Mouse (Mus musculus) macrophage (primary cell): Measurements from ENCODE around the gene Acox1. TPM values are rescaled to one million over a fixed set of nuclear protein-coding genes. Genes with fewer than 3 reads are reported as not detected.

Experiments used
- H3K27ac ChIP-seq: fragments of 350-480 bp; formaldehyde crosslinking; 2 replicates; pipeline ENCODE4 v1.9.0; 2021
- H3K36me3 ChIP-seq: fragments of 350-480 bp; formaldehyde crosslinking; 2 replicates; pipeline ENCODE4 v1.9.0; 2021; ENCODE audit errors: inconsistent target
- H3K4me3 ChIP-seq: fragments of 350-480 bp; formaldehyde crosslinking; 2 replicates; pipeline ENCODE4 v1.9.0; 2021; ENCODE audit errors: inconsistent target
- H3K79me2 ChIP-seq: fragments of 350-480 bp; formaldehyde crosslinking; 2 replicates; pipeline ENCODE4 v1.9.0; 2021; ENCODE audit errors: inconsistent target
- WGBS: methylation state at CpG from one replicate; pipeline ENCODE4 v1.1.7; 2026; ENCODE audit warnings: inconsistent platforms; ENCODE audit not compliant: missing documents; 5-methylcytosine and 5-hydroxymethylcytosine counted together
- polyA plus RNA-seq: library from polyadenylated mRNA; stranded (reverse); fragments of 250-400 nt; gene quantifications from 3 replicates; pipeline ENCODE4 v1.2.4, GENCODE M21; 2018; ENCODE audit warnings: inconsistent platforms
- total RNA-seq, 78 experiments: library from RNA; depleted of rRNA; stranded (reverse); fragments of 250-400 nt; gene quantifications; 1 replicate in 9 of 78; 2 replicates in 24 of 78; 3 replicates in 43 of 78; 4 replicates in 2 of 78; pipeline ENCODE4 v1.2.4; 2018; ENCODE audit warnings: inconsistent platforms in 56 of 78

Gene Acox1
- 100 to 1,000 TPM in 11 of 26 experiments, 10 to 100 TPM in 15; 32.6 to 173 (median 86.2) TPM for total RNA-seq (2018; cell fraction: chromatin; rRNA removed)
- total RNA-seq (2018; cell fraction: cytosol; rRNA removed) = 10 to 100 TPM; 31.0 to 72.0 (median 46.1) TPM
- total RNA-seq (2018; cell fraction: nucleus; rRNA removed) = 100 to 1,000 TPM in 2 of 26 experiments, 10 to 100 TPM in 24; 27.2 to 113 (median 54.2) TPM
- 52.6 to 66.6 TPM (median 52.9 TPM) in 3 replicates for polyA plus RNA-seq

DNA sequence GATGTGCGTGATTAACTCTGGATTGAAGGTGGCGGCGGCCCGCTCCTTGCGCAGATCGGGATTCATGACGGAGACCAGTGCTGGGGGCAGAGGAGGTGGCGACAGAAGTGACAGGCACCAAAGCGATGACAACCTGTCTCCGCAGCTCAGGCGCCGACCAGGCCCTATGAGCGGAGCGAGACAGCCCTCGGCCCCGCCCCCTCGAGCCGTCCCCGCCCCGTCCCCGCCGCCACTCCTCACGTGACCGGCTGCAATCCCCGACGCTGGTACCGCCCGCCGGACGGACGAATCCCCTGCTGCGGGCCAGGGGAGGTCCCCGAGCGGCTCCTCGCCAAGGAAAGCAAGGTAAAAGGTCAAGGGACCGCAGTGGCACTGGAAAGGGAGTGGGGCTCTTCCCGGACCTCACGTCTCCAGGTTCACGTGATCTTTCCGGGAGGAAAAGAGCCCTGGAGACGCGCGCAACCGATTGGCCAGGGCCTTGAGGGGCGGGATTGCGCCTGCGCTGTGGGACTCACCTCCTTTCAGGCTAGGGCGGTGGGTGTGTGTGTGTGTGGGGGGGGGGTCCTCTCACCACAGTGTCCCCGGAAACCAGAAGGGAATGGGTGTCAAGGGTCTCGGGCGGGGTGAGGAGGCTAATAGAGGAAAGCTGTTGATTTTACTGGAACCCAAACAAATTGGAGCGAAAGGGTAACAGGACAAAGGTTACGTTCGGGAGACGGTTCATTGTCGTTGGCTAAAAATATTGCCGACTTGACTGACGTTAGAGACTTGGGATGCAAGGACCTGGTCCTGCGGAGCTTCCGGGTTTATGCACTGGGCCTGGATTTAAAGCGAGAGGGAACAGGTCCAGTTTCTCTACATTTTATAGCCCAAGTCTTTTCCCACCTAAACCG, at the start of gene Acox1, which contains the start of gene Ten1:
Gene Acox1 (minus strand): TSS at position 407 of the 893 bp plus-strand sequence.
Gene Ten1 (plus strand): TSS at position 217 of the 893 bp plus-strand sequence.
- 1% methylated on average over 40 of the region's 62 CpGs for WGBS
- peak within 1 kb of the TSS; percentile 91 for H3K27ac ChIP-seq
- 0 out of 2 replicates have a peak, but pooled peaks cover 6% of the 10 kb centered on the region for H3K36me3 ChIP-seq
- H3K79me2 ChIP-seq = peaks cover 66% of the 10 kb centered on the region
- H3K4me3 ChIP-seq = peak within 1 kb of the TSS; percentile 95

DNA sequence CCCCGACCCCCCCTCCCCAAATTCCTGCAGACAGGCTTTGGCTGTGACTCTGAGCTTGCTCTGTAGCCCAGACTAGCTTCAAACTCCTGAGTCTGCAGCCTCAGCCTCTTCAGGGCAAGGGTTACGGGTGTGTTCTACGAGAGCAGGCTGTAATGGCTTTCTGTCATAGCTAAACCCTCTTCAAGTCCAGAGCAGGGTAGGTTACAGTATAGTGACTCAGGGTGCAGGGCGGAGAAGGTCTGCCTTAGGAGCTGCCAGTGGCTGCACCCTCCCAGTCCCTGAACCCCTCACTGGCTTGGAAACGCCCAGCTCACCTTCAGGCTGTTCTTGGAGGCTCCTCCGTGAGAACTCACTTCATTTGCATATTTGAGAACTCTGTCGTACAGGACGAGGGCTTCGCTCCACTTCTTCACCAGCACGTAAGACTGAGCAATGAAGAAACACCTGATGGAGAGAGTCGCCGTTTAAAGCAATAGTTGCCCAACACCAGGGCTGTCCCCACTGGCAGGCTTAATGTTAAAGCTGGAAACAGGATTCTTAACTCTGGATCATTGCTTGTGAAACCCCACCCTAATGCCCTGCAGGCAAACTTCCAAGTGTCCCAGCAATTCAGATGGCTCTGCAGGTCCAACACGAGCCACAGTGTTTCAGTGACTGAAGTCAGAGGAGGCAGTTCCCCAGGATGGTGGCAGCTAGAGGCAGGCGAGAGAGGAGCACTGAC, 48.8 kb upstream of the Acox1 start:
- H3K79me2 ChIP-seq = no peaks in the 10 kb centered on the region
- WGBS = 89% methylated on average over 14 of the region's 14 CpGs
- peaks cover 79% of the 10 kb centered on the region for H3K36me3 ChIP-seq
- H3K4me3 ChIP-seq = no peak overlapping the region
- H3K27ac ChIP-seq = no peak overlapping the region

DNA sequence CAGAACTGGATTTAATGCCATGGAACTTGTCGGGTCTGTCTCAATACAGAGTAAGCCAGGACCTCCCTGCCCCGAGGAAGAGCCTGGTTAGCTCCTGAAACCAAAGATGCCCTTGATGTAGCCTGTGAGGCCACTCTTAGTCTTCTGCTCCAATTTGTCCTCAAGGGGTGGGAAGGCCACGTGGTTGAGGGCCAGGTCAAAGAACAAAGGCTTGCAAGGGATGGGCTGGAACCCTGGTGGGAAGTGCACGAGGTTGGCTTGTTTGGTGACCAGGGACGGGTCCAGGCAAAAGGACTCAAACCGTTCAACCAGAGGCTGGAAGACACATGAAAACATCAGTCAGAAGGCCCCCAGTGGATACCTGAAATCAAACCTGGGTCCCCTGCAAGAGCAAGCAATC, 46.8 kb upstream of the Acox1 start:
- Histone ChIP-seq H3K79me2 (no peaks in the 10 kb centered on the region), H3K27ac (no peak overlapping the region), H3K4me3 (no peak overlapping the region), H3K36me3 (peaks cover 58% of the 10 kb centered on the region)
- 93% methylated on average over 6 of the region's 6 CpGs for WGBS

DNA sequence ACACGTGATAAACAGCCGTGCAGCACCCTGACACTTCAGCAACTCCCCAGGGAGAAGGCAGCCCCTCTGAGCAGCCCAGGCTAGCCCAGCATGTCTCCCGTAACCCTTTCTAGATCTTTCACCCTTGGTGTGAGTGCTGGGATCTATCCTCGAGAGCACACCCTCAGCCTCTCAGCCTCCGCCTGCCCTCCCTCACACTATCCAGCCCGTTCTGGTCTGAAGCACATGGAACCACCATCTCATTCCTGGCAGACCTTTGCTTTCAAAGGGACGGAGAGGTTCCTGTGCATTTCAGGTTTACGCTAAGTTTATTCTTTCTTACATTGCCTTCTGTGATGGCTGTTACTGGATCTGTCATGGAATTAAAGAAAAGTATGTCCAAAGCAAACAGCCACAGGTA, 45.7 kb upstream of the Acox1 start:
- peaks cover 48% of the 10 kb centered on the region for H3K36me3 ChIP-seq
- no peak overlapping the region for H3K4me3 ChIP-seq
- 92% methylated on average over 8 of the region's 8 CpGs for WGBS
- H3K27ac ChIP-seq = no peak overlapping the region
- H3K79me2 ChIP-seq = no peaks in the 10 kb centered on the region

DNA sequence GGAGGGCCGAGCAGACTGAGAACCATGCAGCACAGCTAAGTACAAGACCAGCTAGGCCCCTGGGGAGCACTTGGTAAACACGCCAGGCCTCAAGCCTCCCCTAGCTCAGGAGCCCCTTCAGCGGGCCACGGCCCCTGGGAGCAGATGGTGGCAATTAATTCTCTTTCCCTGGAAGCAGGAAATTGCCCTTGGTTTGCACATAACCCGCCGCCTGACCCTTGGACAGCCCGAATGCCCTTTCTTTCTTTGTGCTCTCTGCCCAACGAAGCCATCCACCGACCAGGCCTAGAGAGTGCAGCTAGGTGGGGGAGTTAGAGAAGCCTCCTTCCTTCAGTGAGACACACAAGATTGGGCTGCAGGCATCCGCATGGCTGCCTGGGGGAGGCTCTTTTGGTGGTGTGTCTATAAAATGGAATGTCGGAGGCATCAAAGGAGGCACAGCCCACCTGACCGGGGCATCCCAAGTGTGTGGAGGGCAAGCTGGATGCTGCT, 42.9 kb upstream of the Acox1 start:
- Histone ChIP-seq H3K4me3 (no peak overlapping the region), H3K79me2 (no peaks in the 10 kb centered on the region), H3K27ac (no peak overlapping the region), H3K36me3 (peaks cover 21% of the 10 kb centered on the region)
- 90% methylated on average over 12 of the region's 12 CpGs for WGBS

DNA sequence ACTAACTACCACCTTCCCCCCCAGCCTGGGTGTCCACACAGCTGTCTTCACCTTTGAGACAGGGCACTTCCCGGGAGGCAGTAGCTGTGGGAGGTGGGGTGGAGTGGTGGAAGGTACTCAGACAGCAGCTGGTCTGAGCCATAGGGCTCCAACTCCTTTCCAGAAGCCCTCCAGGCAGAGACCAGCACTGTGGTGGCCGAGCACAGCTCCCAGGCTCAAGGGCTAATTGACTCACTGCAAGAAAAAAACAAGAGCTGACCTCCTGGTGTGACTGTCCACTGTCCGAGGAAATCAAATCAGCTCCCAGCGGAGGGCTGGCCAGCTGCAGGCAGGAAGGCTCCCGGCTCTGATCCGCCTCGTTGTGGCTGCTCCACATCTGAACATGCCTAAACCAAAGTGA, 41.0 kb upstream of the Acox1 start:
- H3K79me2 ChIP-seq = no peaks in the 10 kb centered on the region
- peaks cover under 1% of the 10 kb centered on the region for H3K36me3 ChIP-seq
- WGBS = 89% methylated on average over 7 of the region's 7 CpGs
- no peak overlapping the region for H3K4me3 ChIP-seq
- H3K27ac ChIP-seq = no peak overlapping the region

DNA sequence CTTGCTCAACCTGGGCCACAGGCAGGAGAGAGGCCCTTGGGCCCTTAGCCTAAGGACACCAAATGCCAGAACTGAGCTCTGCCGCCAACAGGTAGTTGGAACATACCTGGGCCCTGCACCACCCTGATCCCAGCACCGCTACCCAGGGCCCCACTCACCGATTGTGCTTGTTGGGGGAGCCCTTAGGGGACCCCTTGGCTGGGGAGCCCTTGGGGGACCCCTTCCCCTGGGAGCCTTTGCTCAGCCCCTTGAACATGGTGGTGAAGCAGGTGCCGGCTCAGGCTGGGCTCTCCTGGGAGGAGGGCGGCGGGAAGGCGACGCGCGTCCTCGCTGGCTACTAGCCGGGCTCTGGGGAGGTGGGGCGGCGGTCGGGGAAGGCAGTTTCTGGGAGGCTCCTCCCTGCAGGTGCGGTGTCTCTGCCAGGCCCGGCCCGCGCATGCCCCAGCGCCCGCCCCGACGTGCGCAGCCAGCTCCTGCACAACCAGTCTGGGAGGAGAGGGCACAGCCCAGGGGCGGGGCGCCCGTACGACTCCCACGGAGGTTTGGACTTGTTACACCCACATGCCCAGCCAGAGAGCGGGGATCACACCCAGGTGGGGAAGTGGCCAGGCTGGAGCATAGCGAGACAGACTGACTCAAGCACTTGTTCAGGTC, 39.0 kb upstream of the Acox1 start, which contains the start of gene Evpl:
Gene Evpl (minus strand): TSS at position 336 of the 654 bp plus-strand sequence.
- 26% methylated on average over 20 of the region's 31 CpGs for WGBS
- H3K4me3 ChIP-seq = no peak within 1 kb of the TSS

DNA sequence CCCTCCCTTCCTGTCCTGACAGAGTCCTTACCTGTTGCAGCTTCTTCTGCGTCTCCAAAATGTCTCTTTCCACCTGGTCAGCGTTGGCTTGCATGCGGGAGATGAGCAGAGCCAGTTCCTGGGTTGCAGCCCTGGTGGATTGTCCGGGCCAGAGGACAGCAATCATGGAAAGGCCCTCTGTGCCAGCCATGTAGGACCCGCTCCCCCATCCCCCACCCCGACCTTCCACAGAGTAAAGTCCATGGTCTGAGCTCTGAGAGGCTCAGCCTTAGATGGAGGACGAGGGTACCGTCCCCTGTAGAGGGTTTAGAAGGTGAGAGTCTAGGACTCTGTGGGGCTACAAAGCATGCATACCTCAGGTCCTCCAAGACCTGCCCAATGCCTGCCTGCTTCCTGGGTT, 36.1 kb upstream of the Acox1 start:
- H3K4me3 ChIP-seq = no peak overlapping the region
- H3K79me2 ChIP-seq = no peaks in the 10 kb centered on the region
- H3K36me3 ChIP-seq = no peaks in the 10 kb centered on the region
- no peak overlapping the region for H3K27ac ChIP-seq
- WGBS = 96% methylated on average over 8 of the region's 8 CpGs

More for the DNA sequence above, 39.0 kb upstream of the Acox1 start, which contains the start of gene Evpl:
- H3K79me2 ChIP-seq = no peaks in the 10 kb centered on the region
- no peak within 1 kb of the TSS for H3K27ac ChIP-seq
- H3K36me3 ChIP-seq = no peaks in the 10 kb centered on the region

DNA sequence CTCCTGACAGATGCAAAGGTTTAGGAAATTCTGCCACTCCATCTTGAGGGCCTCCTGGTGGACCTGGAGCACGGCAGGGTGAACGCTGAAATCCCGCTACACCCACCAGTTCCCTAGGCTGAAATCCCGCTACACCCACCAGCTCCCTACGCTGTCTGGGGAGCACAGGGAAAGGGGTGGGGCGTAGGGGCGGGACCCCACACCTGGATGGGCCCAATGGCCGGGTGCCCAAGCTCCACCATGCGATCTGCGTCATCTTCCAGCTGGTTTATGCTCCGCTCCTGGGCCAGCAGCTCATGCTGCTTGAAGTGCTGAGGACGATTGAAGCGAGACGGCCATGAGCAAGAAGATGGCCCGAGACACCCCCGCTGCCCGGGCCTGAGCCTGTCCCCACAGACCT, 33.6 kb upstream of the Acox1 start:
- Histone ChIP-seq H3K79me2 (no peaks in the 10 kb centered on the region), H3K36me3 (no peaks in the 10 kb centered on the region), H3K27ac (no peak overlapping the region), H3K4me3 (no peak overlapping the region)
- WGBS = 87% methylated on average over 17 of the region's 17 CpGs

DNA sequence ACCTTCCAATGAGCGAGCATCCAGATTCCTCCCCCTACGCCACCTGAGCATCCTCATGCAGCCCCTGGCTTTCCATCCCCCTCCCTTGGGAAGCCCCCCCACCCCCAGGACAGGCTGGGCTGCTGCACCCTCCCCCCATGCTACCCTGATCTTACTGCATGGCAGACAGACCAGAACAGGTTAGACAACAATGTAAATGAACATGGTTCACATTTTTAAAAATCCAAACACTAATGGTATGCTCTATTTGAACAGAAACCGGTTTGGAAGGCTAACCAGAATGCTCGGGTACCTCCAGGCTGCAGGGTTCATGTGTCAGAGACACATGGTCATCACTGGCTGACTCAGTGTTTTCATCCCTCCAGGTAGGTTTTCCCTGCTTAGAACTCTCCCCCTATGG, 29.9 kb upstream of the Acox1 start:
- no peak overlapping the region for H3K27ac ChIP-seq
- H3K4me3 ChIP-seq = no peak overlapping the region
- H3K36me3 ChIP-seq = no peaks in the 10 kb centered on the region
- no peaks in the 10 kb centered on the region for H3K79me2 ChIP-seq
- WGBS = 92% methylated on average over 4 of the region's 4 CpGs

DNA sequence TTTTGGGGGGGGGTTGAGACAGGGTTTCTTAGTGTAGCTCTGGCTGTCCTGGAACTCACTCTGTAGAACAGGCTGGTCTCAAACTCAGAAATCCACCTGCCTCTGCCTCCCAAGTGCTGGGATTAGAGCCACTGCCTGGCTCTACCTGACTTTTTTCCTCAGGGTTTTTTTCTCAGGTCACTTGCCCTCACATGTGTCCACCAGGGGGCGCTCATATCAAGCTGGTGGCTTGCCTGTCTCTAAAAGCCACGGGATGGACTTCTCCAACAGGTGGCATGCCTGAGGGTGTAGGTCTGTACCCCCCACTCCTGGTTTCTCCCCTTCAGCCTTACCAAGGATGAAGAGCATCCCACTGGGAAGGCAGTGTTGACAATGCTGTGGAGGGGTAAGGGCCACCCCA, 27.6 kb upstream of the Acox1 start:
- no peaks in the 10 kb centered on the region for H3K36me3 ChIP-seq
- 0% methylated on average over 2 of the region's 2 CpGs for WGBS
- H3K4me3 ChIP-seq = no peak overlapping the region
- no peak overlapping the region for H3K27ac ChIP-seq
- H3K79me2 ChIP-seq = no peaks in the 10 kb centered on the region

DNA sequence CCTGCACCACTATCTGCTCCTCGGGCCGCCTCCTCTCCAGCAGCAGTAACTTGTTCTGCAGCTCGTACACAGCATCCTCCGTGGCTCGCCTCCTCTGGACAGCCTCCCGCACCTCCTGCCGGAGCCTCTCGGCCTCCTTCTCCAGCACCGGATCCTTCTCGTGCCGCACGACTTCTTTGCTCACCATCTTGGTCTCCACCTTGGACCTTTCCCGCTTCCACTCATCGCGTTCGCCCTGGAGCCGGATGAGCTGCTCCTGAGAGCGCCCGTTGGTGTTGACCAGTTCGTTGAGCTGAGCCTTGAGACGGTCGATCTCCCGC, 23.9 kb upstream of the Acox1 start:
- no peaks in the 10 kb centered on the region for H3K36me3 ChIP-seq
- no peak overlapping the region for H3K27ac ChIP-seq
- no peaks in the 10 kb centered on the region for H3K79me2 ChIP-seq
- 33% methylated on average over 23 of the region's 23 CpGs for WGBS
- H3K4me3 ChIP-seq = no peak overlapping the region

DNA sequence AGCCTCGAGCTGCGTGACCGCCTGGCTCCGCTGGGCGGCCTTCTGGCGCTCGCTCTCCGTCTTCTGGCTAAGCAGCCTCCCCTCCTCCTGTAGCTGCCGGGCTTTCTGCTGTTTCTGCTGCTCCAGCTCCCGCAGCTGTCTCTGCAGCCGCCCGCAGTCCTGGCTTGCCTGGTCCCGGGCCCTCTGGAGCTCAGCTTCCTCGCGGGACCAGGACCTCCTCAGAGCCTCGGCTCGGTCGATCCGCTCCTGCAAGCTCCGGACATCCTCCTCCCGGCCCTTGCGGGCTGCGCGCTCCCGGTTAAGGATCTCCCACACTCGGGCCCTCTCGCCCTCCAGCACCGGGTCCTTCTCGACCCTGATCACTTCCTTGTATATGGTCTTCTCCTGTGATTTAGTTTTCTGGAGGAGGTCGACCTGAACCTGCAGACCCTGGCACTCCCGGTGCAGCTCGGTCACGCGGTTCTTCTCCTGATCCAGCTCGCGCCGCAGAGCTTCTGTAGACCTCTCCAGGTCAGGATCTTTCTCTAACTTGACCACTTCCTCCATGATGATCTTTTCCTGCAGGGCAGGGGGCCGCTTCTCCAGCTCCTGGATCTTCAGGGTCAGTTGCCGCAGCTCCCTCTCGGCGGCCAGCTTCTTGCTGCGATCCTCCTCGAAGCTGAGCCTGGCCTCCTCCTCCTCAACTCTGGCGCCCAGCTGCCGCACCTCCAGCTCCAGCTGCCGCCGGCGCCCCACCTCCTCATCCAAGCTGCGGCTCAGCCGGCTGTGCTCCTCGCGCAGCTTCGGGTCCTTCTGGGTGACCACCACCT, 23.3 kb upstream of the Acox1 start:
- Histone ChIP-seq H3K27ac (no peak overlapping the region), H3K36me3 (no peaks in the 10 kb centered on the region), H3K79me2 (no peaks in the 10 kb centered on the region), H3K4me3 (no peak overlapping the region)
- 18% methylated on average over 53 of the region's 53 CpGs for WGBS
